Mouse (Mus musculus) MEL (cell line): ENCODE measurements around the gene Nme4. TPM values are rescaled to one million over a fixed set of nuclear protein-coding genes. Genes with fewer than 3 reads are reported as not detected.

Experiments
- DNase-seq: peaks from one replicate; pipeline ENCODE4 v3.0.0; 2011; ENCODE audit warnings: low read depth, low spot score
- H3K27ac ChIP-seq: 2 replicates; pipeline ENCODE4 v1.5.1; 2012; ENCODE audit warnings: low read depth, mild to moderate bottlenecking, control low read depth, low read length, moderate library complexity; ENCODE audit not compliant: control insufficient read depth
- H3K27me3 ChIP-seq, 2 experiments: fragments of 150-350 bp in 1 of 2; sonication (generic) in 1 of 2; 2 replicates each; pipeline ENCODE4 v1.6.1; 2012; ENCODE audit warnings: low read length in 2 of 2, mild to moderate bottlenecking in 2 of 2, improper control_type of control experiment in 1 of 2, moderate library complexity in 1 of 2; ENCODE audit not compliant: insufficient read depth in 2 of 2, control insufficient read depth in 1 of 2
- H3K36me3 ChIP-seq, 2 experiments: 2 replicates each; pipeline ENCODE4 v1.6.1; 2012 to 2014; ENCODE audit warnings: low read length in 2 of 2, improper control_type of control experiment in 1 of 2, inconsistent platforms in 1 of 2, mild to moderate bottlenecking in 1 of 2; ENCODE audit not compliant: insufficient read depth in 2 of 2, control insufficient read depth in 1 of 2
- H3K4me1 ChIP-seq, 2 experiments: fragments of 150-350 bp in 1 of 2; sonication (generic) in 1 of 2; 2 replicates each; pipeline ENCODE4 v1.6.1; 2012; ENCODE audit warnings: low read length in 2 of 2, improper control_type of control experiment in 1 of 2, mild to moderate bottlenecking in 1 of 2; ENCODE audit not compliant: insufficient read depth in 2 of 2, control insufficient read depth in 1 of 2
- H3K4me3 ChIP-seq, 2 experiments: fragments of 150-350 bp in 1 of 2; sonication (generic) in 1 of 2; 2 replicates each; pipeline ENCODE4 v1.5.1; 2012; ENCODE audit warnings: low read depth in 2 of 2, low read length in 2 of 2, mild to moderate bottlenecking in 2 of 2, moderate library complexity in 2 of 2, control low read depth in 1 of 2, improper control_type of control experiment in 1 of 2; ENCODE audit not compliant: control insufficient read depth in 1 of 2, insufficient read depth in 1 of 2
- H3K79me2 ChIP-seq: 2 replicates; pipeline ENCODE4 v1.6.1; 2012; ENCODE audit warnings: mild to moderate bottlenecking, low read length, moderate library complexity; ENCODE audit not compliant: control insufficient read depth, poor library complexity, insufficient read depth
- H3K9ac ChIP-seq: 2 replicates; pipeline ENCODE4 v1.6.1; 2012; ENCODE audit warnings: low read depth, mild to moderate bottlenecking, control low read depth, low read length, moderate library complexity; ENCODE audit not compliant: control insufficient read depth, poor library complexity, severe bottlenecking
- H3K9me3 ChIP-seq: fragments of 150-350 bp; sonication (generic); replicated peaks from 2 replicates; pipeline ENCODE4 v1.6.1; 2012; ENCODE audit warnings: mild to moderate bottlenecking, low read length, improper control_type of control experiment, moderate library complexity; ENCODE audit not compliant: insufficient read depth
- BHLHE40 ChIP-seq: IDR thresholded peaks from 2 replicates; pipeline ENCODE4 v1.6.1; 2012; ENCODE audit warnings: low read depth, mild to moderate bottlenecking, inconsistent platforms, low read length, improper control_type of control experiment, borderline replicate concordance
- CHD1 ChIP-seq: IDR thresholded peaks from 2 replicates; pipeline ENCODE4 v1.6.1; 2012; ENCODE audit warnings: low read depth, mild to moderate bottlenecking, inconsistent platforms, low read length, improper control_type of control experiment
- E2F4 ChIP-seq: IDR thresholded peaks from 2 replicates; pipeline ENCODE4 v1.6.1; 2011; ENCODE audit warnings: low read depth, low read length, improper control_type of control experiment, borderline replicate concordance
- ELF1 ChIP-seq: IDR thresholded peaks from 2 replicates; pipeline ENCODE4 v1.6.1; 2014; ENCODE audit warnings: low read depth, mild to moderate bottlenecking, inconsistent platforms, low read length, improper control_type of control experiment, moderate library complexity
- EP300 ChIP-seq, 2 experiments: IDR thresholded peaks; 2 replicates each; pipeline ENCODE4 v1.6.1; 2011; ENCODE audit warnings: improper control_type of control experiment in 2 of 2, low read length in 2 of 2, low read depth in 1 of 2, mild to moderate bottlenecking in 1 of 2
- GABPA ChIP-seq: IDR thresholded peaks from 2 replicates; pipeline ENCODE4 v1.6.1; 2012; ENCODE audit warnings: low read depth, mild to moderate bottlenecking, inconsistent platforms, low read length, improper control_type of control experiment, moderate library complexity
- HCFC1 ChIP-seq: IDR thresholded peaks from 2 replicates; pipeline ENCODE4 v1.6.1; 2012; ENCODE audit warnings: low read depth, mild to moderate bottlenecking, inconsistent platforms, low read length, improper control_type of control experiment, moderate library complexity
- KAT2A ChIP-seq: conservative IDR thresholded peaks from 2 replicates; pipeline ENCODE4 v1.6.1; 2012; ENCODE audit warnings: low read depth, low read length, improper control_type of control experiment, inconsistent platforms
- MAFK ChIP-seq: IDR thresholded peaks from 2 replicates; pipeline ENCODE4 v1.6.1; 2011; ENCODE audit warnings: low read depth, mild to moderate bottlenecking, low read length, improper control_type of control experiment, borderline replicate concordance
- MYC ChIP-seq: IDR thresholded peaks from 2 replicates; pipeline ENCODE4 v1.6.1; 2011; ENCODE audit warnings: low read depth, mild to moderate bottlenecking, low read length, improper control_type of control experiment, moderate library complexity
- RAD21 ChIP-seq: IDR thresholded peaks from 2 replicates; pipeline ENCODE4 v1.6.1; 2011; ENCODE audit warnings: mild to moderate bottlenecking, low read depth, low read length, improper control_type of control experiment
- SMC3 ChIP-seq: IDR thresholded peaks from 2 replicates; pipeline ENCODE4 v1.6.1; 2011; ENCODE audit warnings: low read depth, low read length, improper control_type of control experiment
- USF1 ChIP-seq: IDR thresholded peaks from 2 replicates; pipeline ENCODE4 v1.6.1; 2014; ENCODE audit warnings: low read depth, mild to moderate bottlenecking, inconsistent platforms, low read length, improper control_type of control experiment, moderate library complexity
- USF2 ChIP-seq, 2 experiments: IDR thresholded peaks; 2 replicates each; pipeline ENCODE4 v1.6.1; 2011 to 2012; ENCODE audit warnings: improper control_type of control experiment in 2 of 2, low read length in 2 of 2, borderline replicate concordance in 1 of 2, inconsistent platforms in 1 of 2, low read depth in 1 of 2, mild to moderate bottlenecking in 1 of 2; ENCODE audit not compliant: insufficient read depth in 1 of 2
- ZC3H11A ChIP-seq: IDR thresholded peaks from 2 replicates; pipeline ENCODE4 v1.6.1; 2012; ENCODE audit warnings: low read depth, mild to moderate bottlenecking, inconsistent platforms, low read length, improper control_type of control experiment
- ZKSCAN1 ChIP-seq: IDR thresholded peaks from 2 replicates; pipeline ENCODE4 v1.6.1; 2012; ENCODE audit warnings: low read depth, mild to moderate bottlenecking, inconsistent platforms, low read length, improper control_type of control experiment, moderate library complexity
- polyA plus RNA-seq, 2 experiments: library from polyadenylated mRNA; stranded (reverse) in 1 of 2; unstranded in 1 of 2; fragments of >175 nt in 1 of 2; fragments of >200 nt in 1 of 2; gene quantifications; 2 replicates each; pipeline versions ENCODE4 v1.2.1 to v1.2.4; 2012; ENCODE audit warnings: low replicate concordance in 2 of 2, low read depth in 1 of 2; ENCODE audit not compliant: insufficient read length in 2 of 2, insufficient read depth in 1 of 2, missing spikeins in 1 of 2
- total RNA-seq: library from RNA; depleted of rRNA; stranded (reverse); fragments of 300-350 nt; gene quantifications from 2 replicates; pipeline ENCODE4 v1.2.3, GENCODE M21; 2012

Nme4 gene
- total and polyA plus RNA-seq, 3 experiments, result 115 to 430 (median 125) TPM

DNA sequence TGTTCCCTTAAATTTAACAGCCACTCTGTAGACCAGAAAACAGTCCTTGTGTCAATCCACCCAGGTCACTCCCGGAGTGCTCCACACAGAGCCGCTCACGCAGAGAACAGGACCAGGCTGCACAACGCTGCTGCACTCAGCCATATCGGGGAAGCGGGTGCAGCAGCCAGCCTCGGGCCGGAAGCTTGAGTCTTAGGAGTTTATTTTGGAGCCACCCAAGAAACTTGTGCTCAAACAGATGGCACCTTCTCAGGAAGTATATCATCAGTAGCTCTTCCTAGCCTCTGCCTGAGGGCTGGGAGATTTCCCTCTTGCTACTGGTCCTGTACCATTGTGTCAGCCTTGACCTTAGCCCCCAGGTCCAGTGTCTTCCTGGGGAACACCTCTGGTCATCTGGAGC lies 38.1 kb downstream of the Nme4 start:
- no peak overlapping the region for H3K4me3 ChIP-seq
- H3K9ac ChIP-seq, result no peak overlapping the region
- no peaks in the 10 kb centered on the region for H3K27me3 ChIP-seq
- H3K79me2 ChIP-seq, result peaks cover 2% of the 10 kb centered on the region
- H3K9me3 ChIP-seq, result no peaks in the 10 kb centered on the region
- TF ChIP-seq HCFC1 (no peak), USF1 (no peak), ZC3H11A (no peak), USF2 (IDR thresholded peaks at IDR 0.05; ENCODE audit: borderline replicate concordance in 1 of 2, insufficient read depth in 1 of 2, low read depth in 1 of 2, low read length in 2 of 2) (no peak), RAD21 (no peak), MAFK (no peak), ZKSCAN1 (no peak), CHD1 (no peak), BHLHE40 (no peak), SMC3 (no peak), MYC (no peak), KAT2A (no peak)
- TF ChIP-seq, all 39 proteins: peak for 0
- Histone ChIP-seq H3K27ac (no peak overlapping the region), H3K36me3 (peaks cover 0 to 7% of the 10 kb centered on the region in 2 experiments; a peak in 1 of 4 replicates), H3K4me1 (peaks cover 0 to 11% of the 10 kb centered on the region in 2 experiments; a peak in 1 of 4 replicates)
- no peak for DNase-seq

DNA sequence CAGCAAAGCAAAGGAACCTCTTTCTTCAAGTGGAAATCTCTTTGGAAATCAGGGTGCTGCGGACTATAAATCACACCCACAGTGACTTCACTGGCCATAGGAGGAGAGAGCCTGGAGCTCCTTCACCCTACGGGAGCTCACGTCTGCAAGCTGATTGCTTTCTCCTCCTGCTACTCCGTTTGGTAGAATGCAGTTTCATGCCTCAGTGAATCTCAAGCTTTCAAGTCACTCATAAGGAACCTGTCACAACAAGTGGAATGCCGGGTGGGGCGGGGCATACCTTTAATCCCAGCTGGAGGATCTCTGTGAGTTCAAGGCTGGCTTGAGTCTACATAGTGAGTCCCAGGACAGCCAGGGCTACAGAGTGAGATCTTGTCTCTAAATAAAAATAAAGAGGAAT lies 40.2 kb downstream of the Nme4 start:
- H3K79me2 ChIP-seq, result no peaks in the 10 kb centered on the region
- H3K27me3 ChIP-seq, result no peaks in the 10 kb centered on the region
- no peaks in the 10 kb centered on the region for H3K9me3 ChIP-seq
- H3K36me3 ChIP-seq, result peaks cover 0 to 7% of the 10 kb centered on the region in 2 experiments; a peak in 1 of 4 replicates
- no peak overlapping the region for H3K27ac ChIP-seq
- no peak overlapping the region for H3K9ac ChIP-seq
- DNase-seq, result no peak
- no peak for TF ChIP-seq ELF1
- H3K4me3 ChIP-seq, result no peak overlapping the region
- H3K4me1 ChIP-seq, result peaks cover 0 to 4% of the 10 kb centered on the region in 2 experiments; a peak in 1 of 4 replicates

DNA sequence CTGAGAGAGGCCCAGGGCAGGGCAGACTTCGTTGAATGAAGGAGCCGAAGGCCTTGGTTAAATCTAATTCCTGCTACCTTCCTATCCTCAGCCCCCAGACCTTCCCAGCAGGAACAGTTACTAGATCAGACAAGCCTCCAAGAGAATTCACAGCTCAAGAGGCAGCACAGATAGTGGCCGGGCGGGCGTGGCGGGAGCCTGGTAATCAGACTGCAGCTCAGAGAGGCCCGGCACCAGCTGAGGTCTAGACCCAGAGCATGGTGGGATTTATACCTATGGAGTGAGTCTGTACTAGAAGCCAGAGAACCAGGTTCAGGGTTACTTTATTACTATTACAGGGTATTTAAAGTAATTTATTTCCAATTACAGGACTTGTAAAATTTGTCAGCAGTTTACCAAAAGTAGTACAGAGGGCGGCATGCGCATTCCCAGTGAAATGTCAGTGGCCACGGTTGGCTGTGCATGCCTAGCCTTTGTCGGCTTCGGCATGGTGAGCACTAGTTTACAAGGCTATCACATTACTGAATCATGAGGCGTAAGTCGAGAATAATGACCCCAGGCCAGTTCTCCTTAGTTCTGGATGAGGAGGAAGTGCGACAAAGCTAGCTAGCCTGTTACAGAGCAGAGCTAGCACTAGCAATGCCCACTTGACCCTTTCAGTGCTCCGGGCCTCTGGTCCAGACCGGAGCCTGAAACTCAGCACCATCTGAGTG lies 41.1 kb downstream of the Nme4 start:
- no peaks in the 10 kb centered on the region for H3K27me3 ChIP-seq
- H3K36me3 ChIP-seq, result peaks cover 0 to 7% of the 10 kb centered on the region in 2 experiments; a peak in 1 of 4 replicates
- peak in 1 of 2 experiments; percentile 34; a peak in 1 of 4 replicates for TF ChIP-seq EP300 (IDR thresholded peaks at IDR 0.05; ENCODE audit: low read depth in 1 of 2, low read length in 2 of 2)
- TF ChIP-seq GABPA, result no peak
- TF ChIP-seq E2F4, result no peak
- no peak overlapping the region for H3K27ac ChIP-seq
- no peaks in the 10 kb centered on the region for H3K79me2 ChIP-seq
- no peak overlapping the region for H3K9ac ChIP-seq
- H3K4me1 ChIP-seq, result peaks cover 0 to 4% of the 10 kb centered on the region in 2 experiments; a peak in 1 of 4 replicates
- no peak overlapping the region for H3K4me3 ChIP-seq
- H3K9me3 ChIP-seq, result no peaks in the 10 kb centered on the region
- DNase-seq, result peak; percentile 57
